Mouse (Mus musculus) retina, postnatal 7 days (tissue): ENCODE results near the gene Abracl.
A peak's percentile ranks its signal among the peaks of the same experiment; 100 is the strongest.

Source experiments
- DNase-seq: peaks from one replicate; pipeline ENCODE4 v3.0.0-alpha.2; 2012; ENCODE audit warnings: low read depth, low spot score

The Abracl gene

DNA sequence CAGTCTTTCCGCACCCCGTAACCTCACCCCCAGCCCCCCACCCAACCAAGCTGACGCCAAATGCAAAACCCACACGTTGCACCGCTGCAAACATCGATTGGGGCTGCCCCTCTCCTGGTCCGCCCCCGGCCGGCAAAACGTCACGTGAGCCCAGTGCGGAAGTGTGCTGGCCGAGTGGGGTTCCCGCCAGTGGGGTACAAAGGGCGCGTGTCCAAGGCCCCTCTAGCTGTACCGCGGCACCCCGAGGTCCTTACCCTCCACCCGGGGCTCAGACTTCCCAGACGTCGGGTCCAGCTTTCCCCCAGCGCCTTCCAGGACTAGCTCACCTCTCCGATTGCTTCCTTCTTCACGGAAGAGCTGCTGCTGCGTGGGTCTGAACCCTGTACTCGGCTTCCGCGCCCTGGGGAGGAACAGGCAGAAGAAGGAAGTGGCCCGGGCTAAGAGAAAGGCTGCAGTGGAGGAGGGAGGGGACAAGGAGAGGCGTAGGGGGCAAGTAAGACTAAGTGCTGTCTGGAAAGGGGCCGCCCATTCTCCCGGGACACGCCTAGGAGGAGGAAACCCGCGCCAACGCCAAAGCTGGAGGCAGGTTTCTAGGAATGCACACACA, at the start of gene Abracl:
Abracl (minus strand) TSS at position 548 of the 607 bp plus-strand sequence.
- peak; percentile 27 for DNase-seq

DNA sequence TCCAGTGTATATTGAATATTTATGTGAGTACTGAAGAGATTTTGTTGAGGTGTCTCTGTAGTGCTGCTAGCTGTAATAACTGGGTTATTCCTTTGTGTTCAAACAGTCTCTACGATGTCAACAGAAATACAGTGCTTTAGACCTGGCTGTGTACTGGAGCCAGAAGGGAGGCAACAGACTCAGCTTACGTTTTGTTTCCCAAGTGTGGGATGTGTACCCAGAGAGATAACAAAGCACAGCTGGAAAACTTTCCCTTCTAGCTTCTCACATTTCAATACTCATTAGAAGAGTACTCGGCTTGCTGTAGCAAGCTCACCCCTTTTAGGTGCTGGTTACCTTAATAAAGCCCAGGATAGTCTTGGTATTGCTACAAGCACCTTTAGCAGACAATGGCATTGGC, 49.8 kb upstream of the Abracl start:
- no peak for DNase-seq

DNA sequence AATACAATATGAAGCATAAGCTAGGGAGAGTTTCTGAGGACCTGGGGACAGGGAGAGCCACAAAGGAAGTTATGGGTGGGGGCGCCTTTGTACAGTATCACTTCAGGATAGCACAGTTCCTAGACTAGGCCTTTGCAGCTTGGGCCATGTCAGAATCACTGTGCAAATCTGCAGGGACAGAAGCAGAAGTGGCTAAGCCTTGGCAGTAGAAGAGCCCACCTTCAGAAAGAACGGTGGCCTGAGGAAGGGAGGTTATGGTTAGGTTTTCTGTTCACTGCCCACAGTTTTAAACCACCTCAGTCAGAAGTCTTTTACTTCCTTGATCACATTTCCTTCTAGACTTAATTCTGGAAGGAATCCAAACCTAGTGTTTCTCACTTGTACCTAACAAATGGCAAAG, 47.5 kb upstream of the Abracl start:
- DNase-seq: no peak

DNA sequence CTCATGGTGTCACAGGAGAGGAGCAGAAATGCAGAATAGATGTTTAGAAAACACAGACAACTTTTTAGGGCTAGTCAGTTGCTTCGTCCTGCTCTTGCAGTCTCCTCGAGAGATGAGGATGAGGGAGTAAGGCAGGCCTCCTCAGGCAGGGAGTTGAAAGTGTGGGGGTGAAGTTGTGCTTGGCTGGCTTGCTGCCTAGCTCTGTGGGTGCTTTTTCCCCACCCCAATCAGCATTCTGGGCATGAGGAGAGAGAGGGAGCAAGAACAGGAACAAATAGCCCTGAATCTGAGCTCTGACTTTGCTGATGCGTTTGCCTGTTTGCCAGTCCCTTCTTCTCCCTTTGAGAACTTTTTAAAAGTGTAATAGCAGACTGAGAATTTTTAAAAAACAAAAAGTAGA, 47.1 kb upstream of the Abracl start:
- no peak for DNase-seq

DNA sequence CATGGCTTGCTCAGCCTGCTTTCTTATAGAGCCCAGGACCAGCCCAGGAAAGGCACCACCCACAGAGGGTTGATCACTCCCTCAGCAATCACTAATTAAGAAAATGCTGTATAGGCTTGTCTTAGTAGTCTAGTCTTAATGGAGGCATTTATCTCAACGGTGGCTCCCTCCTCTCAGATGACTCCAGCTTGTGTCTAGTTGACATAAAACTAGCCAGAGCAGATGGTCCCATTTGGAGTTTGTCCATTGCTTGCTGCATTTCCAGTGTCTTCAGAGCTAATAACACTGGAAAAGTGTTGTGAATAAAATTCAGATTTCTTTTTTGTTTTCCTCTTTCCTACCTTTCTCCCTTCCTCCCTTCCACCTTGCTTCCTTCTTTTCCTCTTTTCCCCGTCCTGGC, 46.5 kb upstream of the Abracl start:
- DNase-seq: no peak

DNA sequence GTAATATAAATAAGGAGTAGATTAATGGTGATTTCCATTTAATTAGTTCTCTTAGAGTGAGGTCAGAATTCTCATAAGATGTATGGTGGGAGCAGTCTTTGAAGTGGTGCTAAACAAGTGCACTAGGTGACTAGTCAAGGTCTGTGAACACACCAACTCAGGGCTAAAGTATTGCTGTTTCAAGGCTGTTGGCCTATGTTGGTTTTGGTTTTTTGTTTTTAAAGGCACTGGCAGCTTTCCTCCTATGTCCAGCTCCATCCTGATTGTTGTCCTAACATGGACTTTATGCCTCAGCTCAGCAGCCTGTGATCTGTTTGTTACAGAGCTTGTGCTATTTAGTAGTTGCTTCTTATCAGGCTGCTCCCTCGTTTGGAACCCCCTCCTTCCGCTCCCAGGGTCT, 45.8 kb upstream of the Abracl start:
- DNase-seq: no peak

DNA sequence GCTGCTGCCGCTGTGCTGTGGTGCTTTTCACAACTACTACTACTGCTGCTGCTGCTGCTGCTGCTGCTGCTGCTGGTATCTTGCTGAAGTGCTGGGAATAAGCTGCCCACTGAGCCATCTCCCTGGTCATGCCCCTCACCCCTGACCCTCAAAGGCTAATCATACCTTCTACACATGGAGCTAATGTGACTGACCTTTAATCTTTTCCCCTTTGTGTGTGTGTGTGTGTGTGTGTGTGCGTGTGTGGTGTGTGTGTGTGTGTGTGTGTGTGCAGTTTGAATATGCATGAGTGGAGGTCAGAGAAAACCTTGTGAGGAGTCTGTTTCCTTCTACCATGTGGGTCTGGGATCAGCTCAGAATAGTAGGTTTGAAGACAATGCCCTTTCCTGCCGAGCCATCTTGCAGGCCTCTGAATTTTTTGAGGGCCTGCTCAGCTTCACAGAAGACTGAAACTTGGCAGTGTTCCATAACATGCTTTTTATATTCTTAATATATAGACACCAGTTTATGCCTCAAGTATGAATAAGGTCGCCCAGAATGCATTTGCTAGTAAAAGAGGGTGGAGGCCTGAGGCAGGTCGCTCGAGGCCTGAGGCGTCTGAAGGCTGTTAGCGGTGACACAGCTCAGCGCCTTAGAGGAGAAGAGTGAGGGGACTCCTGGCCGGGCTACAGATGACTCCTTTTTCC, 44.8 kb upstream of the Abracl start:
- no peak for DNase-seq

DNA sequence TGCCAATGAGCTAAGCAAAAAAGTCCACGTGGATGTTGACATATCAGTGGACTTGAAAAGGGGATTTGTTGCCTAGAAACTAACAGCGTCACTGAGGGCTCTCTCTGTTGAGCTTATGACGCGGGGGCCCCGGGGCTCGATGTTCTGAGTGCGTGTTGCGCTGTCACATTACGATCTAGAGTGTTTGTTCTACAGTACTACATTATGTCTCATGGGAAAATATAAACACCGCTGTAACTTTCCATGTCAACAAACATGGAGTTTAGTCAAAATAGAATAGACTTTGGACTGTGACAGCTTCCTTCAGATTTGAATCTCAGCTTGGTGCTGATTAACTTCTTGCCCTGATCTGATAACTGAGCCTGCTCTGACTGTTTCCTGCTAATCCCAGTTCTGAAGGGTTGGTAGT, 42.9 kb upstream of the Abracl start:
- DNase-seq: no peak

DNA sequence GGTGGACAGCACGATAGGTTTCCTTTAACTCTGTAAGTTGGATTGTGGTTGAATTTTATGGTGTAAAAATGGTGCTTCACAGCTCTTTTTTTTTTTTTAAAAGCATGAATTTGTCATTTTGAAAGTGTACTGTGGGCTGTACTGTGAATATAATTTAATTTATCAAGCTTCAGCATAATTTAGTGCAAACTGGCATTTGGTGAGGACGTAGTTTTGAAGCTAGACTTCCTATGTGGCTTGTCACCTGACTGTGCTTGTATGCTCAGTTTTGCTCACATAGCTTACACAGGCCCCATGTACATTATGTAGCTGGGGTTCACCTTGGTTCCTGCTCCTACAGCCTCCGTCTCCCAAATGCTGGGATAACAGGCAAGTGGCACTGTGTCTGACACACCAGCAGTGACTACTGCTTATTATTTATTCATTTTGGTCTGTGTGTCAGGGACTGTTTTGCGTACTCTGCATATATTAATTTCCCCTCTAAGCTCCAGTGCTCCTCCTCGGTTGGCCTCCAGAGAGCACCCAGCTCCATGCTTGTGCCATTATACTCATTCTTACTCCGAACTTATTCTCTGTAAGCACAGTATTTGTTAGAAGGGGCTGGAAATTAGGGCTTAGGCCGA, 41.6 kb upstream of the Abracl start:
- no peak for DNase-seq

DNA sequence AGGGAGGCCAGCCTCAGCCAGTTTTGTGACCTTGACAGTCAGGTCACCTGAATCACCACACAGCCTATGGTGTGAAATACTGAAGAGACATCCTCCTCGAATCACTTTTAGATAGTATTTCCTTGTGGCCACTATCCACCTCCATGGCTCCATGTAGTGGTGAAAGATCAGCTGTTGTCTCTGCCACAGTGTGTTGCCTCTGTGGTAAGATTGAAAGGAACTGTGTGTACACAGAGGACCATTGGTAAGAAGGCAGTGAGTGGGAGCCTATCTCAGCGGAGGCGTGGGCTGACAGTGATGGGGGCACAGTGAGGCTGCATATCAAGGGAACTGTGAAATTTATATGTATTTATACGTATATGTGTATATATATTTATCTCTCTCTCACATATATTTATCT, 38.4 kb upstream of the Abracl start:
- DNase-seq: no peak

DNA sequence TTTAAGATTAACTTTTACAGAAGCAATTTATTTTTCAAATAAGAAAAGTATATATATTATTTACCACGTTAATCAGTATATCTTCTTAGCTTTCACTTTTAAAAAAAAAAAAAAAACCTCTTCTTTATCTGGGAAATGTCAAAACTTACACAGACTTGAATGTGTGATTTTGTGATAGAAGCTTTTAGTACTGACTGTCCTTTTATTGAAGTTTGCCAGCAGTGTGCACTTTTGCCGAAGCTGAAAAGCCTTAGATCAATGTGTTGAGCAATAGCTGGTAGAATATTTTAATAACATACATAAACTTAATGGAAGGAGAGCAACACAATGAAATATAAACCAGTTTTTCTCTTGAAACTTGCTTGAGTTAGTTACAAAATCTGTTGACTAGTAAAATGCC, 37.7 kb upstream of the Abracl start:
- DNase-seq: no peak

DNA sequence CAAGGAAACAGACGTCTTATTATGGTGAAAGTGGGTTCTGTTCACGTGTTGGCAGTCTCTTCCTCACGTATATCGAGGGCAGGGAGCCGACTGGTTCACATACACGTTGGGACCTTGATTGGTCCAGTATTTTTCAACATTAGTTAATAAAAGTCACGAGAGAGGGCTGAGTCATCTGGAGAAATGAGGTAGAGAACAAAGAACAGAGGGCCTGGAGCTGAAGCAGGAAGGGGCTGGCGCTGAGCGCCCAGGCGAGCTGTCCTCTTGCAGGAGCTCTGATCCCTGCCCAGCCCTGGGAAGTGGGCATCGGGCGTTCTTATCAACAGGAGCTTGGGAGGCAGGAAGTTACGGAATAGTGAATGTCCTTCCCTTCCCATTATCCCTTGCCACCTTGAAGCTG, 36.7 kb upstream of the Abracl start:
- no peak for DNase-seq

DNA sequence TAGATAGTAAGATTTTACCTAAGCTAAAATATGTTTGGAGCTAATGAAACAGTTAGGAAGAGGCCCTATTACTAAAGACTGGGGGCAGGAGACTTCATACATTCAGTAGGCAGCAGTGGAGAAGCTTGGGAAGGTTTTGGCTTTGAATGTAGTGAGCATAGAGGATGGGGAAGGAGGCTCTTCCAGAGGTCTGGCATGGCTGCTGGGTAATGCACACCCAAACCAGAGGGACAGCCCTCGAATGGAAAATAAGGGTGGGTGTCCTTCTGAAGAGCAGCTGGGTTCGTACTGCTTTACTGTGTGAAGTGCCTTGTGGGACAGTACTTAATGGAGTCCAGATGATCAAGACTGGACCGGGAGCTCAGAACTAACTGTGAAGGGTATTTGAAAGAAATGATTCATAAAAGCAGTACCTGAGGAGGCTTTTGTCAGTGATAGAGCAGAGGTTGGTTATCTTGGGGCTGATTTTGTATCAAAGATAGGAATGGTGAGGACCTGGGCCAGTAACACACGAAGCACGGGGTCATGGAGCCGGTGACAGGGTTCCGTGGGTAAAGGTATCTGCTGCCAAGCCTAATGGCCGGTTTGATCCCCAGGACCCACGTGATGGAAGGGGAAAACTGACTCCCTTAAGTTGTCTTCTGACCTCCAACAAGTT, 35.7 kb upstream of the Abracl start:
- DNase-seq: no peak

DNA sequence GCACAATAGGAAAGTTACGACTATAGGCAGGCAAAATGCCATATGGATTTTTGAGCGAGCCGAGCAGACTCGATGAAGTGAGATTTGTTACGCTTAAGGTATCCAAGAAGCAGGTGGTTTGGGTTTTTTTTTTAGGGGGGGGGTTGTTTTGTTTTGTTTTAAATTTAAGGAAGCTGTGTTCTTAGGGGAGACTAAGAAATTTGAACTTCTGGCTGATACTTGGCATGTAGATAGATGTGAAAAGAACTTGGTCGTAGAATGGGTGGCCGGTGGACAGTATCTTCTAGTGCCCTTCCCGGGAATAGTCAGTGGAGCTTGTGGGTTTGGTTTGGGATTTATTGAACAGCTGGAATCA, 33.3 kb upstream of the Abracl start:
- no peak for DNase-seq

DNA sequence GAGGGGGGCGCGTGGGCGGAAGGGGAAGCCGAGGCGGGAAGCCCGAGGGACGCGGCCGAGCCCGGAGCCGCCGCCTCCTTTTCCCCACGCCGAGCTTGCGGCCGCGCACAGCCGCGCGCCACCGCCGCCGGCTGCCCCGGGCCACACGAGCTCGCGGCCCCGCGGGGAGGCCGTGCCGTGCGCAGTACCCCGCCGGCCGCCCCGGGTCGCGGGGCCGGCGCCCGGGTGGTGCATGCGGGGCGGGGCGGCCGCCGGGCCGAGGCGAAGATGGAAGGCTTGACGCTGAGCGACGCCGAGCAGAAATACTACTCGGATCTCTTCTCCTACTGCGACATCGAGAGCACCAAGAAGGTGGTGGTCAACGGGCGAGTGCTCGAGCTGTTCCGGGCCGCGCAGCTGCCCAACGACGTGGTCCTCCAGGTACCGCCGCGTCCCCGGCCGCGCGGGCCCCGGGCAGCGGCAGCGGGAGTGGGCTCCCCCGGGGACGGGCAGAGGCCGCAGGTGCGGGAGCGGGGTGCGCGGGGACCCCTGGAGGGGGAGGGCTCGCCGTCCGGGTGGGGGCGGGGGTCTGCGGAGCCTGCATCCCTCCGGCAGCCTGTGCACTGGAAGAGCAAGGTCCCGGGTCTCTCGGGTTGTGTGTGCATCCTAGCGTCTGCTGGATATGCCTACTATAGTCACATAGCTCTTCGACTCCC, 32.8 kb upstream of the Abracl start, which contains the start of gene Reps1:
Reps1 (plus strand) TSS at position 166 of the 695 bp plus-strand sequence.
- peak; percentile 19 for DNase-seq

DNA sequence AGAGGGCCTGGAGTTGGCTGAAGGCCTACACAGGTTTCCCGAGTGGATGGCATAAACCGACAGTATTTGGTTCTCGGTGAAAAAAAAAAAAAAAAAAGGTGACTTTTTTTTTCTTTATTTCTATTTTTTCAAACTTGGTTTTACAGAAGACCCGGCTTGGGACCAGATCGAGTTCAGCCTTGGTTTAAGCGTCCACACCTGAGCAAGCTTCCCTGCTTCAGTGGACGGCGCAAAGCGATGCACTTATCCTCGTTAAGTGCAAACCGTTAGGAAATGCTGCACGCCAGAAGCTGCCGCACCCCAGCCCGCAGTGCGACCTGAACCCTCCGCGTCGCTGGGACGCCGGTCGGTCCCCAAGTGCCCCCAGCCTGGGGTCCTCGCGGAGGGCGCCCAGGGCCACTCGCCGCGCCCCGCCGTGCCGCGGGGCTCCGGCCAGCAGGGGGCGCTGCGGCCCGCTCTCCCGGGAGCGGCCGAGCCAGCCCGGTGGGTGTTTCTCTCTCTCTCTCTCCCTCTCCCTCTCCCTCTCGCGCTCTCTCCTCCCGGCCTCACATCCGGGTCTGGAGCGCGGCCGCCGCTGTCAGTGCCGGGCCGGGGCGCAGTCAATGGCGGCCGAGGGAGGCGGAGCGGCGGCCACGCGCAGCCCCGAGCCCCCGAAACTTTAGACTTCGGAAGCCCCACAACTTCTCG, 32.1 kb upstream of the Abracl start:
- DNase-seq: peak; percentile 80

DNA sequence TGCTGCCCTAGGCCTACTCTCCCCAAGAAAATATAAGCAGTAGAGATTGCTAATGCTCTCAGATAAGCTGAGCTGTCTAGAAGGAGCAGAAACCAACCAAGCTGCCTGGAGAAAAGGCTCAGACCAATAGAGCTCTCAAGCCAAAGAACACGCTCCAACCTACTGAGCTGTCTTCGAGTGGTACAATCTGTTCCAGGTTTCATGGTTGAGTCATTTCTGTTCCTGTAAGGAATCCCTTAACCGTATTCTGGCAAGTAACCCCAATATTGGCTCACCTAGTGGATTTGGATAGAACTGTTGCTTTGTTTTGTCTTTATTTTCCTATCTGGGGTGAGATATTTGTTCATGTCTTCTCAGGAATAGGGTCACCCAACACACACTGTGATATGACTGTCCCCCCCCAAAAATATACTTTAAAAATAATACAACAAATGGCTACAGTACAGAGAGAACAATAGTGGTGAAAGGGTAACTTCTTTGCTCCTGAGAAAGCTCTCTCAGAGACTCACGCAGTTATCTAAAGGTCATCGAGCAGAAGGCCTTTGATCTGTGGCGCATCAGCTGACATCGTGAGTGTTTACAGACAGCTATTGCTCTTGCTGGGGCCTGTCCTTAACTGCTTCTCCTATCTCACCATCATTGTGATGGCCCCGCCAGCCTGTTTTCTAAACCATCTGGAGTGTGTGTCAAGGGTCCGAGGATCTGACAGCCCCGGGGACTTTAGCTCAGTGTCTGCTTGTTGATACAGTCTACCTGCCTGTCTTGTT, 24.5 kb upstream of the Abracl start:
- no peak for DNase-seq

DNA sequence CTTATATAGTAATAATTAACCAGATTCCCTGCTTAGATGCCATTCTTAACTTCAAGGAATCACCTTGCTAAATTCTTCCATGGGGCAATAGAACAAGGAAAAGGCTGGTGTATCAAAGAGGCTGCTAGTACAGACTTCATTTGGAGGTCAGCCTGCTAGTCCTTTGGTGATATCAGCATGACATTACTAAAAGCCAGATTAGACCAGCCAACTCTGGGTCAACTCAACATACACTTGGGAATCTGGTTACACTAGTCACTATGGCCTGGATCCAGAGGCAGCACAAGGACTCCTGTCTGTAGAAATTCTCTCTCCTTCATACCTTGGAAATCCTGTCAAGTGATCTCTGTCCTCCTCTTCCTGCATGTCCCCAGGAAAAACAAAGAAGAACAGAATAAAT, 23.3 kb upstream of the Abracl start:
- no peak for DNase-seq

DNA sequence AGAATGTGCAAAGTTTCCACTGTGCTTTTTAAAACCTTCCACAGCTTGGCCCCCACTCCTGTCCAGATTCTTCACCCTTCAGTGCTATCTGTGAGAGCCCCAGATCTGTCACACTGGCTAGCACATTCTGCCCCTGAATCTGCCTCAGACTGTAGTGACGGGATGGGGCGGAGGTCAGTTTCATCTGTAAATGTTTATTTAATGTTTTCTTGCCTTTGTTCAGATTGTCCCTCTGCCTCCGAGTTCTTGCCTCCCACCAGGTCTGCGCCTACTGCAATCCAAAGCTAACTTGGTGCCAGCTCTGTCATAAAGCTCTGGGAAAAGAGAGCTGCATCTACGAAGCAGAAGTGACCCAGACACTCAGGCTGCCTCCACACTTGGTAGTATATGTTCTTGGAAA, 13.8 kb upstream of the Abracl start:
- DNase-seq: no peak

DNA sequence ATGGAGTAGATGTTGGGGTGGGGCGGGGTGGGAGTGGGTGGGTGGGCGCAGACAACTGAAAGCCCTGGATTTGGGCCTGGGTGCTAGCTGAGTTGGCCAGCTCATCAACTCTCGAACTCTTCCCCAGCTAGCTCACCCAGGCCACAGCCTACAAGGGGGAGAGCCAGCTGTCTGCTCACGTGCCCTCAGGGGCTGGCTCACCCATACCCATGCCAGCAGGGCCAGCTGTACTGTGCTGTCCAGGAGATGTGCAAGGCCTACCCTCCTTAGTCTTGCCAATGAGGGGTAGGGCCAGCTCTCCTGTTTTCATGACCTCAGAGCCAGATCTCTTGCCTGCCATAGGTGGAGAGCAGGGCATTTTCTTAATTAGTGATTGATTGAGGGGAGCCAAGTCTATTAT, 11.3 kb upstream of the Abracl start:
- no peak for DNase-seq

DNA sequence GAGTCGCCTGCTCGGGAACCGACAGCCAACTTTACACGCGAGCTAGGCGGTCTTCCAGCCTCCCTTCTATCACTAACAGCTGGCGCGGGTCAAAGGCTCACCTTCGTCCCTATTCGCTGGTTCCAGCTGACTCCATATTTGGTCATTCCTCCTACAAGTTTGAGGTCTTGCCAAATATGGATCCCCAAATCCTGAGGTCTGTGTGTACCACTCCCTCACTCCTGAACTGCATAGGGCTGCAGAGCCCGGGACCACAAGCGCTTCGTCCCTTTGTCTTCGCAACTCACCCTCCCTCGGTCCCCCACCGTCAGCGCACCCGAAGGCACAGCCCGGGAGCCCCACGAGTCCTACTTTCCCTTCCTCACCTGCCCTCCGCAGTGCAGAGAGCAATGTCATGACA, 776 bp downstream of the Abracl start:
- peak; percentile 16 for DNase-seq
